Mouse (Mus musculus): ENCODE results near the gene Mier2. TPM values are rescaled to one million over a fixed set of nuclear protein-coding genes. Genes with fewer than 3 reads are reported as not detected.

Gene Mier2
- total RNA-seq, 2 experiments from 2014 or later = 12.4 to 15.6 TPM

DNA sequence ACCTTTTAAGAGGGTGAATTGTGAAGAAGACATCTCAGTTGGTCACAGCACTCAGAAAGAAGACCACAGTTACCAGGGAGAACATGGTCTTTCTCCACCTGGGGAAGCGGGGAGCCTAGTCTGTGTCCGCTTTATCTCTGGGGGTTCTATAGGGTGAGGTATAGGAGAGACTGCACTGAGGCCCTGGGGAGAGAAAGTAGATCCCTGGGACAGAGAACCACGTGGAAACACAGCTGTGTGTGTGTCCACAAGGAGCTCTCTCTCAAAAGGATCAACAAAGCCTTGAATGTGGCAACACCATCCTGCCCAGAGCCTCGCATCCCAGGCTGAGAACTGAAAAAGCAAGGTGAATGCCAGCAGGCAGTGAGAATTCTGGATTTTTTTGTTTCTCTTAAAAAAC, 22.4 kb upstream of the Mier2 start:
- no peak for DNase-seq
- intact Hi-C loops (cut with DNase I) = no loop called here

DNA sequence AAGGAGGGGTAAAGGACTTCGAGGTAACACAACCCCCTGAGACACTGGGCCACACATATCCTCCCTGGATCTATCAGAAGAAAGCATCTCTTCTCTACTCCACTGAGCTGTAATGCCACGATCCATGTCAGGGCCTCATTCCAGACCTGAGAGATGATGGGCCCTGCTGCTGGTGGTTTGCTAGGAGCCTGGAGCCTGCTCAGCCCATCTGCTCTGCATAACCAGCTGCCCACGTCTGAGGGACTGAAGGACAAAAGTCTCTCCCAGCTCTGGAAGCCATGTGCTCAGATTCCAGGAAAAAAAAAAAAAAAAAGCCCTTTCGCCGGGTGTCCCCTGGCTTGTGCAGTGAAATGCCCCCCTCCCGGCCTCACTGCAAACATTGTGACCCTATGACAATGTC, 20.8 kb upstream of the Mier2 start:
- no peak for DNase-seq
- intact Hi-C loops (cut with DNase I) = no loop called here

DNA sequence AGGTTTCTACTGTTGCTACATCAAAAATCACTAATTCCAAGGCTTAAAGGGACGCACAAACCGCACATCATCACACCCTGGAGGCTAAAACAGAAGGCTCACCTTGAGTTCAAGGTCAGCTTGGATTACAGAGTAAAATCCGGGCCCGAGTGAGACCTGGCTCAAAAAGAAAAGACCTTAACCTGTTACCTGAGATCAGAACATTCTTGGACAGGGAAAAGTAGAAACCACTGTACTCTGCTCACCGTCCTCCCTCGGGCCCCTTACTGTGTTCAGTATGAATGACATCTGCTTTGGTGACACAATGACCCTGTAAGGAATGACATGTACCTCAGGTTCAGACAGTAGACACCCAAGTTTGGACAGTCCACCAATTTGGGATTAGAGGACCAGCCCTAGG, 19.8 kb upstream of the Mier2 start:
- DNase-seq = no peak
- intact Hi-C loops (cut with DNase I) = no loop called here

DNA sequence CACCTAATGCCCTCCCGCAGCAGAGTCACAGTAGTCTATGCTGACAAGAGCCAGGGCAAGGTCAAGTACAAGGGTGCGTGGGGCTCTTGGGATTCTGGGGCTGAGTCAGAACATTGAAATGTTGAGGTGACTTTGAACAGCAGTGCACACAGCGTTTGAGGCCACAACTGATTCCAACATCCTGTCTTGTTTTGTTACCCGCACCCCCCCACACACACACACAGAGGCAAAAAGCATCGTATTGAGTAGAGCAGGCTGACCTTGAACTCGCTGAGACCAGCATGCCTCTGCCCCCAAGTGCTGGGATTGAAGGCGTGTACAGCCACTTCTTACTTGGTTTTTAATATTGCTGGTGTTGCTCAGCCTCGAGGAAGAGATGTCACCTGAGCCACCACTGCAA, 19.4 kb upstream of the Mier2 start:
- no peak for DNase-seq
- intact Hi-C loops (cut with DNase I) = no loop called here

DNA sequence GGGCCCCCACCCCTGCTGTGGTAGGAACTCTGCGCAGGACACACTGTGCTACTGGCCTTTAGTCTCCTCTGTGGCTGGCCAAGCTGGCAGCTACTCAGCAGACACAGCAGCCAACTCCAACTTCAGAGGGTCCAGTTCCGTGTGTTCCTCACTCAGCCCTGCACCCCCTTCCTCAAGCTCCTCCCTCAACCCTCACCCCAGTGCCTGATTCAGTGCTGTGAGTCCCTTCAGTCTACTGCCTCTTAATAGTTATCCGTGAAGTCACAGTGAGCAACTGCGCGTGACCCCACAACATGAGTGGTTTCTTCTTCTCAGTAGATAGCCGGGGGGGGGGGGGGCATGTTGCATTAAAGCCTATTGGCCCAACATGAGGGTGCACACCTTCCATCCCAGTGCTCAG, 18.6 kb upstream of the Mier2 start:
- intact Hi-C loops (cut with DNase I) = no loop called here
- no peak for DNase-seq

DNA sequence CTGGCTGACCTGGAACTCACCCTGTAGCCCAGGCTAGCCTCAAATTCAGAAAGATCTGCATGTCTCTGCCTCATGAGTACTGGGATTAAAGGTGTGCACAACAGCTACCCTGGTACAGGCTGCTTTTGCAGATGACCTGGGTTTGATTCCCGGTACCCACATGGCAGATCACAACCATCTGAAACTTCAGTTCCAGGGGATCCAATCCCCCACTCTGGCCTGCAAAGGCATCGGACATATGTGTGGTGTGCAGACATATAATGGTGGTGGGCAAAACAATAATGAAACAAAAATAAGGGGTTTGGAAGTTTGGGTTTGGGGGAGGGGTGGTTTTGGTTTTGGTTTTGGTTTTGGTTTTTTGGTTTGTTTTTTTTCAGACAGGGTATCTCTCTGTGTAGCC, 16.3 kb upstream of the Mier2 start:
- DNase-seq = no peak
- intact Hi-C loops (cut with DNase I) = no loop called here

DNA sequence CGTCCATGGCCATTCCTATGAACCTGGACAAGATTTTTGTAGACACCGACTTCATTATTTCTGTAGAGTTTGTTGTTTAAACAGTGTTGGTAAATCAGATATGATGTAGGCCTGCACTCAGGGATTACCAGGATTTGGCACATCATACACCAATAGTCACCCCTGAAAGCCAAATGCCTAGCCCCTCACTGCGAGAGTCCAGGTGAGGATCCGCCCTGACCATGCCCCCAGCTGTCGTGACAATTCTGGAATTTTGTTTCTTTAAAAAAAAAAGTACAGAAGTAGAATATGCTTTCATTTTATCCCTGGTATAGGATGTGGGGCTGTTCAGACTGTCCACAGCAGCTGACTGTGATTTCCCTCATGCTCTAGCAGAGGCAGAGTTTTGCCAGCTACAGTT, 14.9 kb upstream of the Mier2 start:
- intact Hi-C loops (cut with DNase I) = no loop called here
- no peak for DNase-seq

DNA sequence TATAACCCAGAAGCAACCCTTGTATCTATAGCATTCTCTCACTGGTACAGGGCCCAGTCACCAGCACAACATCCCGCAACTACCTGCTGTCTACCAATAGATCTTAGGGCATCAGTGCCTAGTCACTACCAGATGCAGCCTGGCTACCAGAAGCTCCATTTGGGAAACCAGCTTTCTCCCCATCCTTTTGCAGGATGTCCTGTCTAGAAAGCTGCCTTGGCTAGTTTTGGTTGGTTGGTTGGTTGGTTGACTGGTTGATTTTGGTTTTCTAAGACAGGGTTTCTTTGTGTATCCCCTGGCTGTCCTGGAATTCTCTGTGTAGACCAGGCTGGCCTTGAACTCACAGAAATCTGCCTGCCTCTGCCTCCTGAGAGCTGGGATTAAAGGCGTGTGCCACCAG, 4.7 kb upstream of the Mier2 start:
- intact Hi-C loops (cut with DNase I) = no loop called here
- DNase-seq = no peak

DNA sequence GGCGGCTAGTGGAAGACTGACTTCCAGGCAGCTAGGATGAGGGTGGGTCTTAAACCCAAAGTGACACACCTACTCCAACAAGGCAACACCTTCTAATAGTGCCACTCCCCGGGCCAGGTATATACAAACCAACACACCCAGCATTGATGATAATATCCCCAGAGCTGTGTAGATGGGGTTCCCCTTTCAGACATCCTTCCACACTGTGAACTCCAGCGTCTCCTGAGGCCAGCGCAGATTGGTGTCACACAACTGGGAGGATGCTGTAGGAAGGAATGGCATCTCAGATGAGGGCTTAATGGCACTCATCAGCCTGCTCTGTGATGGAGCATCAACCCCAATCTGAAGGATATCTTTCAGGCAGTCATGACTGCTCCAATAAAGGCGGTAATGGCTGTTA, 2.5 kb upstream of the Mier2 start:
- intact Hi-C loops (cut with DNase I) = no loop called here
- DNase-seq = no peak

DNA sequence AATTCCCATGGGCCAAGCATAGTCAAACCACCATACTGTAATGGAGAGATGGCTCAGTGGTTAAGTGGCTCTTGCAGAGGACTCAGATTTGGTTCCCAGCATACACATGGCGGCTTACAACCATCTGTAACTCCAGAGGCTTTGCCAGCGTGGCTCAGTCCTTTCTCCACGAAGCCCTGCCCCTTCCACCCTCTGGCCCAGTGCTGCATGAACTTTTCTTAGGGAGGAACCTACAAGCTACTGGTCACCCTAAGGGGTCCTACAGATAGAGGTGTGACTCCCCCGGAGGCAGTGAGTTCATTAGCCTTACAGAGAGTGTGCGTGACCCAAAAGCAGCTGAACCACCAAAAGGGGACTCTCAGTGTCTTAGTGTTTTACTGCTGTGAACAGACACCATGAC, 2.0 kb upstream of the Mier2 start:
- intact Hi-C loops (cut with DNase I) = no loop called here
- DNase-seq = no peak

DNA sequence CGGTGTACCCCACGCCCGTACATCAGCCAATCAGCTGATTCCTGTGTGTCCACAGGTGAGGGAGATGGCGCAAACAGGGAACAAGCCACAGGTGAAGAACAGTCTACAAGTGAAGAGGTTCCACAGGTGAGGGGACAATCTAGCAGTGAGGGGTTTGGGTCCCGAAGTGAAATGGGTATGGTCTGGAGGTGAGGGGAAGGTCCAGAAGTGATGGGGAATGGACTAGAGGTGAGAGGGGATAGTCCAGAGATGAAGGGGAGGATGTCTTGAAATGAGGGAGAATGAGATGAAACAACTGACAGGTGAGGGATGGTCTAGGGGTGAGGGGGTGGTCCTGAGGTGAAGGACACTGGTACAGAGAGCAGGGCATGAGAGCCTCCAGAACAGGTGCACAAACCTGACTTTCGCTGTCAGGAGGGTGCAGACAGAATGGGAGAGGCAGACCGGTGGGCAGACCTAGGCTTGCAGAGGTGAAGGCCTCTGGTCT, 282 bp upstream of the Mier2 start:
- intact Hi-C loops (cut with DNase I) = no loop called here
- no peak for DNase-seq

DNA sequence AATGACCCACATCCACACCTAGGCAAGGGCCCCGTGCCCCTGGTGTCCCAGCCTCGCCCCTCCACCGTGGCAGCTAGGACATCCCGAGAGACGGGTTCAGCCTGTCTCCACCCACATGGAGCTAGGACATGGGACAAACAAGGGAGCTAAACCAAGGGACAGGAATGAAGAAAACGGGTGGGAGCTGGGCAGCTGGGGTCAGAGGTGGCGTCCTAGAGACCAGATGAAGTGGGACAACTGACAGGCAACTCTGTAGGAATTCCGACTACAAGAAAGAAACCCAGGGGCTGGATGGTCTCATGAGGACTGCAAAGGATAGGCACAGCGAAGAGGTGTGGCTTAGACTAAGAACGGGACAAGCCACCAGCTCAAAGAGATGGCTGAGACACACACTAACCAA, 1.3 kb downstream of the Mier2 start:
- intact Hi-C loops (cut with DNase I) = no loop called here
- DNase-seq = no peak

DNA sequence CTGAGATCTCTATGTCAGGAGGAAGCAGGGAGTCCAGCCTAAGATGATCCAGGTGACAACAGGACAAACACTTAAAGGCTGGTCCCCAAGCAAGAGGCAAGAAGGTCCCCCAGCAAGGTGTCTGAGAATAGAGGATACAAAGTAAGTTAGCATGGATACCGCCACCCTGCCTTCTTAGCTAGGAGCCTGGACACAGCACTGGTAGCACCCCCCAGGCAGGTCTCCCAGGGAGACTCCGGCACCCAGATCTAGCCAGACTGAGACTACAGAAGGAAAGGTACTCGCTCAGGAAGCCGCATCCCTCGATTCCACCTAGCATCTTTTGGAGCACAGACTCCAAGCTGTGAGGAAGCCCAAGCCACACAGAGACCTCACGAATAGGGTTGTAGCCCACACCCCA, 1.8 kb downstream of the Mier2 start:
- DNase-seq = no peak
- intact Hi-C loops (cut with DNase I) = no loop called here

DNA sequence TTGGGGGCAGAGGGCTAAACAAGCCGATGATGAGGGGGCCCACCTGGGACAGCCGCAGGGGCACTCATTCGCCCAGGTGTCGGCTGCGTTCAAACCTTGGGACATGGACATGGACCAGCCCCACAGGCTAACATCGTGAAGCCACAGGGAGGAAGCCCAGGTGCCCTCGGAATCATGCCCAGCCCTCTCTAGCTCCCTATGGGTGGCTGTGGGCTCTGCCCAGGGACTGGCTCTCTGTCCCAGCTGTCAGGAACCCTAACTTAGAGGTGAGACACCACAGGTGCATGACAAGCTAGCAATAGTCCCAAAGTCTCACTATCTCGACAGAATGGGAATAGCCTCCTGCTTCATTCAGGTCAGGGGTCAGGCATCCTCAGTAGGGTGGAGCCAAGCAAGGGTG, 2.5 kb downstream of the Mier2 start:
- intact Hi-C loops (cut with DNase I) = no loop called here

DNA sequence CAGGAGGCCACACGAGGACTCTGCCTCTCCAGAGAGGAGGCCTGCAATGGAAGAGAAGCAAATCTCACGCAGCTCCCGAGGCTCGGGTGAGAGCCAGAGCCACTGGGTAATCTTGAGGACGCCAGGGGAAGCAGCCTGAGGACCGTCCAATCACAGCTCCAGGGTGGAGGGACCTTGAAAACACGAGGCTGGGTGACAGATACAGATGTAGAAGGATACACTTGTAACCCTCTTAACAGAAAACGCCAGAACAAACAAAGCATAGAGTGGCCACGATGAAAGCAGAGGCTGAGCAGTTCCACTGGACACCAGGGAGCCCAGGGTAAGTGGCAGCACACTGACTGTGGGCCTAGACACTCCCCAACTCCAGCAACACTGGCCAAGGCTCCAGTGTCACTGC, 4.6 kb downstream of the Mier2 start:
- intact Hi-C loops (cut with DNase I) = no loop called here
- DNase-seq = no peak

More for the DNA sequence above, 2.5 kb downstream of the Mier2 start:
- DNase-seq = no peak

DNA sequence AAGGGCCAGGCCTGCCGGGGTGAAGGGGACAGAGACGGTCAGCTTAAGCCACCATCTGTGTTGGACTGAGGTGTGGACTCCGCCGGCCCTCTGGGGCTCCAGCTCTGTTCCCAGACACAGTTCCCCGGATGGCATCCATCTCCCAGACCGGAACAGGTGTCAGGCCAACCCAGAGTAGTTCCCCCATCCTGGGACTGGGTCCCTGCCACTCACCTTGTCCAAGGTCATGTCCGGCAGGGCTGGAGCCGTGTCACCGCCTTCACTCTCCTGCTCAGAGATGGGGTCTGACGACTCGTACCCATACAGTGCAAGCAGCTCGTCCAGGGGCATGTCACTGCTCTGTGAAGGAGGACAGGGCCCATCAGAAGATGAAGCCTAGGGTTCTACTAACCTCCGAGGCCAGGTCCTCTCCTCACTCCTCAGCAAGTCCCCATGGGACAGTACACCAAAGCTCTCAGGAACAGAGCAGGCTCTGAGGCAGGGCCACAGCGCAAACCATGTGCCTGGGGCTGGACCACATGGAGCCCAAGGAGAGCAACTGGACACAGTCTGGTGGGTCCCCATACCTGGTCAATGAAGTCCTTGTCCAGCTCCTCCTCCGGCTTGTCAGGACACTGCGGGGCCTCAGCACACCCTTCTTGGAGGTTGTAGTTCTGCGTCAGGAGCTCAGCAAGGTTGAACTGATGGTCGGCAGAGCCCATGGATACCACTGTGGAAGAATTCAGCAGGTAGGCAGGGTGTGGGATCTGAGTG, 5.9 kb downstream of the Mier2 start:
- DNase-seq = no peak
- intact Hi-C loops (cut with DNase I) = no loop called here

DNA sequence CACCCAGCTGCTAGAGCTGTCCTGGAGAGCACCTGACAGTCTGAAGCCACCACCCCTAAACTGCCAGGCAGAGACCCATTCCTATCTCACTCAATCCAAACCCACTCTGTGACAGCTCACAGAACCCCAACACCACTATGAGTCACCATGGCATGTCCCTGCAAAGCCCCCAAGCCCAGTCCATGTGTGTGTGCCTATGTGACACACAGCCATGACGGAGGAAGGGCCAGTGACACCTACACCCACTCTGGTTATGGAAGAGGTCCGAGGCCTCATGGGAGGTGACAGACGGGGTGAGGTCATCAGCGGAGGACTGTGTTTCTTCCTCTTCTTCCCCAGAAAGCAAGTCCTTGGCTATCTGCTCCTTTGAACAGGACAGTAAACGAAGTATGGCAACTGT, 6.5 kb downstream of the Mier2 start:
- no peak for DNase-seq
- intact Hi-C loops (cut with DNase I) = no loop called here

DNA sequence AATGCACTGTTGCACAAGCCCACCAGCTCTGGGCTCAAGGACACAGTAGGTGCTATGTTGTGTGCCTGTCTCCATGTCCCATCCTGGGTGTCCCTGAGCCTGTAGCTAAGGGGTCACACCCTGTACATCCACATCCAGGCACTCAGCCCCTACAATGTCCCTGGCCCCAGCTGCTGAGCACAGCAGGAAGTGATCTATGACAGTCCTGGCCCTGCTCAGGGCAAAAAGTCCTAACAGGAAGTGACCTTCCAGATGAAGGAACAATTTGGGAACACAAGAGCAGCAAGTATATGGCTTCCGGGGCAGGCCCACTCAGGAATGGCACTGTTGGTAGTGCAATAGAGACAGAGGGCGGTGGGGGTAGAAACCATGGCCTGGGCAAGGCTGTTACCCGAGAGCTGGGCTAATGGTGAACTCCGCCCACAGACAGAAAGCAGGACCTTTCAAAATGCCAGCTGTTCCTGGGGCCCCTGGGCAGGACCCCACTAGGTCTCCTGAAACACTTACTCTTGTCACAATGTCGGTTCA, 7.8 kb downstream of the Mier2 start:
- intact Hi-C loops (cut with DNase I) = no loop called here
- DNase-seq = no peak

DNA sequence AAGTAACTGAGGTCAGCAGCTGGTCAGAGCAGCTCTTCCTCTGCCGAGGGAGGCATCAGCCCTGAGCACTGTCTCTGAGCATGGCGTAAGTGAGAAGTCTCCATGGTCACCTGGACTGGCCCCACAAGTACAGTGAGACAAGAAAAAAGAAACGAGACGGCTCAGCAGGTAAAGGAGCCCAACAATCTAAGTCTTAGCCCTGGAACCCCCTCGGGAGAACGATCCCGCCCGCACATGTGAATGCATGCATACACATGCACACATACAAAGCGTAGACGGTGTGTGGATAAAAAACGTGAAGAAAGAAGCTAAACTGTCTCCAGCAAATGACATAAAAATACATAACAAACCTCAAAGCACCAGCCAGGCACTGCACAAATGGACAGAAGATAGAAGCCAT, 8.5 kb downstream of the Mier2 start:
- DNase-seq = no peak
- intact Hi-C loops (cut with DNase I) = no loop called here

DNA sequence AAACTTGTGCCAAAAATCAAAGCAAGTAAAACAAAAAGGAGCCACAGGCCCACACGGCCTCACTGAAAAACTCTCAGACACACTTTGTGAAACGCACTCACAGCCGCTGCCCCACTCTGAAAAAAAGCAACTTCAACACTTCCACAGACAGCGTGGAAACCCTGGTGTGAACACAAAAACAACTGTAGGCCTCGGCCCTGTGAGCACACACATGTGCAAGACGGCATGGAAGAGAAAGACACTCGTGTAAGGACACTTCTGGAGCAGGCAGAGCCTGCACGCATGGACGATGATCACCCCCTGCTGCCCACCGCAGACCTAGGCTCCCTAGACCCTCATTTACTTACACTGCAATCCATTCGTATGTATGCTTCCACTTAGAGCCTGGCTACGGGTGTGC, 9.1 kb downstream of the Mier2 start:
- no peak for DNase-seq
- intact Hi-C loops (cut with DNase I) = no loop called here

DNA sequence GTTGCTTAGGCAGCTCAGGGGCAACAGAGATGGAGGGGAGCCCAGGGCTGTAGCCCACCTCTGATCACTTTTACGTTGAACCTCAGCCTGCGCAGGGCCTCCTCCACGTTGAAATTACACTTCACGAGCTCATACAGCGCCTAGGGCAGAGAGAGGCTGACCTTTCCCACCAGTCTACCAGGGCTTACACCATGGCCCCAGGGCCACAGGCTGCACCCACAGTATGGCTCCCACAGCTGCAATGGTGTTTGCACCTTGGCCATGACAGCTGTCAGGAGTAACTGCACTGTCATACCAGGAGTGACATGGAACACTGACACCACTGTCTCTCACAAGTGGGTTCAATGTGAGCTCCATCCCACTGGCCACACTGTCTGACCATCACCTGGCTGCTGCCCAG, 10.4 kb downstream of the Mier2 start:
- intact Hi-C loops (cut with DNase I) = no loop called here
- DNase-seq = no peak

DNA sequence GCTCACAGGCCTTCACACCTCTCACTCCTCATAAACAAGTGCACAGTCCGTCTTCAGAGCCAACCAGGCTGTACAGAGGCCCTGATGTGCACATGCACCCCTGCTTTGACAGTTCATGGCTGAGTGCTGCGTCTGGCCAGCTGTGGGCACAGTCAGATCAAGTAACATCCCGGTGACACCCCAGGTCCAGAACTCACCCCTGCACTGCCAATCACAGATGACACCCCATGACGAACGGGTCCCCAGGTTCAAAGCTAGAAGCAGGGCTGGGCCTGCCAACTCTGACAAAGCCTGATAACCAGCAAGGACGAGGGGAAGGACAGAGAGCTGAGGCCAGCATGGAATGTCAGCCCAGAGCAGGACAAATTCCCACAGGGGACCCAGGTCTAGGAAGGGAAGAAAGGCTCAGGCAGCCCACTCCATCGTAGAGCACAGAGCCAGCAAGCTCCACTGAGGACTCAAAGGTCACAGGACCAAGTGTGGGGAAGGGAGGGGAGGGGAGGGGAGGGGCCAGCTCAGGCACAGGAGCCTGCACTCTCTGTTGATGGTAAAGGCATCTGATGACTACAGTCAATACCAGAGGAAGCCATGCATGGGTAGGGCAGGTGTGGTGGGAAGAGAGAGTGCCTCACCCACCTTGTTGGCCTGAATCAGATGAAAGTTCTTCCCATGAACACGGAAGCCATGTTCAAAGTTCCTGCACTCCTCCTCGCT, 11.0 kb downstream of the Mier2 start:
- intact Hi-C loops (cut with DNase I) = no loop called here
- DNase-seq = peak in 1 of 2 experiments; percentile 11
